Mouse (Mus musculus): ENCODE data around the gene Rnf216. TPM values are rescaled to one million over a fixed set of nuclear protein-coding genes. Genes with fewer than 3 reads are reported as not detected.

Rnf216 gene
- polyA plus RNA-seq, 1 experiment from 2014 or later: 35.2 TPM

GRCm38 (mm10) chr5:143061511-143061910 lies 51.3 kb downstream of the Rnf216 start:
- 42% methylated on average over 3 of the region's 3 CpGs for WGBS (ENCODE audit: insufficient replicate concordance)
- peaks cover 48% of the 10 kb centered on the region for H3K4me1 ChIP-seq (ENCODE audit: control insufficient read depth, insufficient read depth, low read length)

GRCm38 (mm10) chr5:143060774-143061385 lies 51.9 kb downstream of the Rnf216 start:
- no peak overlapping the region for H3K9ac ChIP-seq (ENCODE audit: low read depth, low read length)
- H3K4me1 ChIP-seq (ENCODE audit: control insufficient read depth, insufficient read depth, low read length): peaks cover 49% of the 10 kb centered on the region
- ATAC-seq (replicated peaks; ENCODE audit: insufficient number of reproducible peaks, low FRiP score, low TSS enrichment): no peak
- H3K27ac ChIP-seq (ENCODE audit: low read depth, low read length): no peak overlapping the region
- no peaks in the 10 kb centered on the region for H3K27me3 ChIP-seq (ENCODE audit: control insufficient read depth, insufficient read depth, low read length)
- no peaks in the 10 kb centered on the region for H3K9me3 ChIP-seq (replicated peaks; ENCODE audit: control insufficient read depth, low read length)
- H3K36me3 ChIP-seq (ENCODE audit: control insufficient read depth, insufficient read depth, low read length): 0 out of 2 replicates have a peak, but pooled peaks cover 2% of the 10 kb centered on the region
- H3K4me3 ChIP-seq (ENCODE audit: low read depth, low read length): no peak overlapping the region
- no peak overlapping the region for H3K4me2 ChIP-seq
- WGBS (ENCODE audit: insufficient replicate concordance): 26% methylated on average over 2 of the region's 2 CpGs

More at GRCm38 (mm10) chr5:143061511-143061910, 51.3 kb downstream of the Rnf216 start:
- no peak for ATAC-seq (replicated peaks; ENCODE audit: insufficient number of reproducible peaks, low FRiP score, low TSS enrichment)
- H3K27me3 ChIP-seq (ENCODE audit: control insufficient read depth, insufficient read depth, low read length): no peaks in the 10 kb centered on the region
- H3K4me2 ChIP-seq: no peak overlapping the region
- H3K27ac ChIP-seq (ENCODE audit: low read depth, low read length): no peak overlapping the region
- no peak overlapping the region for H3K9ac ChIP-seq (ENCODE audit: low read depth, low read length)
- H3K4me3 ChIP-seq (ENCODE audit: low read depth, low read length): no peak overlapping the region
- no peaks in the 10 kb centered on the region for H3K9me3 ChIP-seq (replicated peaks; ENCODE audit: control insufficient read depth, low read length)
- H3K36me3 ChIP-seq (ENCODE audit: control insufficient read depth, insufficient read depth, low read length): 0 out of 2 replicates have a peak, but pooled peaks cover 2% of the 10 kb centered on the region

GRCm38 (mm10) chr5:143059958-143060357 lies 52.8 kb downstream of the Rnf216 start:
- ATAC-seq (replicated peaks; ENCODE audit: insufficient number of reproducible peaks, low FRiP score, low TSS enrichment): no peak
- H3K4me3 ChIP-seq (ENCODE audit: low read depth, low read length): no peak overlapping the region
- peak overlapping the region; percentile 93 for H3K27ac ChIP-seq (ENCODE audit: low read depth, low read length)
- H3K9ac ChIP-seq (ENCODE audit: low read depth, low read length): no peak overlapping the region; the same call in 1 of the 2 replicates
- no peaks in the 10 kb centered on the region for H3K9me3 ChIP-seq (replicated peaks; ENCODE audit: control insufficient read depth, low read length)
- peaks cover 55% of the 10 kb centered on the region for H3K4me1 ChIP-seq (ENCODE audit: control insufficient read depth, insufficient read depth, low read length)
- H3K4me2 ChIP-seq: no peak overlapping the region
- 0 out of 2 replicates have a peak, but pooled peaks cover 2% of the 10 kb centered on the region for H3K36me3 ChIP-seq (ENCODE audit: control insufficient read depth, insufficient read depth, low read length)
- no peaks in the 10 kb centered on the region for H3K27me3 ChIP-seq (ENCODE audit: control insufficient read depth, insufficient read depth, low read length)
- 68% methylated on average over 1 of the region's 1 CpGs for WGBS (ENCODE audit: insufficient replicate concordance)

GRCm38 (mm10) chr5:143059182-143059581 lies 53.6 kb downstream of the Rnf216 start:
- Histone ChIP-seq H3K9ac (ENCODE audit: low read depth, low read length) (no peak overlapping the region), H3K4me1 (ENCODE audit: control insufficient read depth, insufficient read depth, low read length) (peaks cover 63% of the 10 kb centered on the region), H3K36me3 (ENCODE audit: control insufficient read depth, insufficient read depth, low read length) (no peaks in the 10 kb centered on the region)

GRCm38 (mm10) chr5:143058675-143059074 lies 54.1 kb downstream of the Rnf216 start:
- no peak overlapping the region for H3K4me3 ChIP-seq (ENCODE audit: low read depth, low read length)
- peak overlapping the region; percentile 62; the same call in 1 of the 2 replicates for H3K9ac ChIP-seq (ENCODE audit: low read depth, low read length)
- H3K27me3 ChIP-seq (ENCODE audit: control insufficient read depth, insufficient read depth, low read length): no peaks in the 10 kb centered on the region
- no peaks in the 10 kb centered on the region for H3K36me3 ChIP-seq (ENCODE audit: control insufficient read depth, insufficient read depth, low read length)
- peak overlapping the region; percentile 93 for H3K27ac ChIP-seq (ENCODE audit: low read depth, low read length)
- H3K4me1 ChIP-seq (ENCODE audit: control insufficient read depth, insufficient read depth, low read length): peaks cover 68% of the 10 kb centered on the region
- peak overlapping the region; percentile 20 for H3K4me2 ChIP-seq
- no peaks in the 10 kb centered on the region for H3K9me3 ChIP-seq (replicated peaks; ENCODE audit: control insufficient read depth, low read length)
- no peak for ATAC-seq (replicated peaks; ENCODE audit: insufficient number of reproducible peaks, low FRiP score, low TSS enrichment)

More at GRCm38 (mm10) chr5:143059182-143059581, 53.6 kb downstream of the Rnf216 start:
- Histone ChIP-seq H3K4me3 (ENCODE audit: low read depth, low read length) (no peak overlapping the region), H3K27me3 (ENCODE audit: control insufficient read depth, insufficient read depth, low read length) (no peaks in the 10 kb centered on the region), H3K27ac (ENCODE audit: low read depth, low read length) (peak overlapping the region; percentile 93), H3K4me2 (no peak overlapping the region; the same call in 1 of the 2 replicates), H3K9me3 (replicated peaks; ENCODE audit: control insufficient read depth, low read length) (no peaks in the 10 kb centered on the region)
- peak; percentile 49; the same call in 1 of the 2 replicates for ATAC-seq (replicated peaks; ENCODE audit: insufficient number of reproducible peaks, low FRiP score, low TSS enrichment)

- Histone ChIP-seq H3K27me3 (ENCODE audit: control insufficient read depth, insufficient read depth, low read length) (no peaks in the 10 kb centered on the region), H3K4me3 (ENCODE audit: low read depth, low read length) (no peak overlapping the region; the same call in 1 of the 2 replicates), H3K4me2 (peak overlapping the region; percentile 20), H3K36me3 (ENCODE audit: control insufficient read depth, insufficient read depth, low read length) (no peaks in the 10 kb centered on the region), H3K9ac (ENCODE audit: low read depth, low read length) (peak overlapping the region; percentile 62; the same call in 1 of the 2 replicates), H3K4me1 (ENCODE audit: control insufficient read depth, insufficient read depth, low read length) (peaks cover 72% of the 10 kb centered on the region), H3K9me3 (replicated peaks; ENCODE audit: control insufficient read depth, low read length) (no peaks in the 10 kb centered on the region), H3K27ac (ENCODE audit: low read depth, low read length) (peak overlapping the region; percentile 93)
- peak; percentile 75; the same call in 1 of the 2 replicates for ATAC-seq (replicated peaks; ENCODE audit: insufficient number of reproducible peaks, low FRiP score, low TSS enrichment)
- WGBS (ENCODE audit: insufficient replicate concordance): 14% methylated on average over 2 of the region's 2 CpGs
These were observed 54.6 kb downstream of the Rnf216 start for GRCm38 (mm10) chr5:143058208-143058607.

- H3K27ac ChIP-seq (ENCODE audit: low read depth, low read length): peak overlapping the region; percentile 93
- peak overlapping the region; percentile 43; the same call in 1 of the 2 replicates for H3K9ac ChIP-seq (ENCODE audit: low read depth, low read length)
- no peak for ATAC-seq (replicated peaks; ENCODE audit: insufficient number of reproducible peaks, low FRiP score, low TSS enrichment)
- H3K9me3 ChIP-seq (replicated peaks; ENCODE audit: control insufficient read depth, low read length): no peaks in the 10 kb centered on the region
- H3K27me3 ChIP-seq (ENCODE audit: control insufficient read depth, insufficient read depth, low read length): no peaks in the 10 kb centered on the region
- no peaks in the 10 kb centered on the region for H3K36me3 ChIP-seq (ENCODE audit: control insufficient read depth, insufficient read depth, low read length)
- H3K4me3 ChIP-seq (ENCODE audit: low read depth, low read length): no peak overlapping the region; the same call in 1 of the 2 replicates
- WGBS (ENCODE audit: insufficient replicate concordance): 20% methylated on average over 1 of the region's 1 CpGs
- H3K4me2 ChIP-seq: no peak overlapping the region
- H3K4me1 ChIP-seq (ENCODE audit: control insufficient read depth, insufficient read depth, low read length): peaks cover 77% of the 10 kb centered on the region
These were observed 55.0 kb downstream of the Rnf216 start for GRCm38 (mm10) chr5:143057753-143058152.

GRCm38 (mm10) chr5:143056191-143056880 lies 56.5 kb downstream of the Rnf216 start:
- Histone ChIP-seq H3K9me3 (replicated peaks; ENCODE audit: control insufficient read depth, low read length) (no peaks in the 10 kb centered on the region), H3K4me3 (ENCODE audit: low read depth, low read length) (no peak overlapping the region), H3K27ac (ENCODE audit: low read depth, low read length) (peak overlapping the region; percentile 70), H3K36me3 (ENCODE audit: control insufficient read depth, insufficient read depth, low read length) (no peaks in the 10 kb centered on the region), H3K9ac (ENCODE audit: low read depth, low read length) (no peak overlapping the region), H3K4me1 (ENCODE audit: control insufficient read depth, insufficient read depth, low read length) (peaks cover 86% of the 10 kb centered on the region), H3K27me3 (ENCODE audit: control insufficient read depth, insufficient read depth, low read length) (no peaks in the 10 kb centered on the region), H3K4me2 (no peak overlapping the region)
- WGBS (ENCODE audit: insufficient replicate concordance): 71% methylated on average over 4 of the region's 4 CpGs
- ATAC-seq (replicated peaks; ENCODE audit: insufficient number of reproducible peaks, low FRiP score, low TSS enrichment): no peak

All from heart, embryonic 11.5 days (tissue).